Mouse (Mus musculus) G1E (cell line): Measurements from ENCODE around the gene Cited1.

Source experiments
- CTCF ChIP-seq: IDR thresholded peaks from 2 replicates; pipeline ENCODE4 v1.5.1; 2012; ENCODE audit warnings: low read depth, low read length, inconsistent platforms, mixed read lengths
- GATA2 ChIP-seq: IDR thresholded peaks from 2 replicates; pipeline ENCODE4 v1.6.1; 2012; ENCODE audit warnings: low read depth, low read length, inconsistent platforms, borderline replicate concordance
- TAL1 ChIP-seq: conservative IDR thresholded peaks from 2 replicates; pipeline ENCODE4 v1.6.1; 2012; ENCODE audit warnings: low read depth, low read length, inconsistent platforms, mixed read lengths

GRCm38 (mm10) chrX:102251221-102251936 lies 602 bp downstream of the Cited1 start:
- TF ChIP-seq CTCF (no peak), TAL1 (no peak), GATA2 (no peak)
